Mouse (Mus musculus) lung, postnatal 10 days (tissue): ENCODE measurements around the gene Hist1h2br.
"Not testable (repeated sequence)": the region's sequence is repeated elsewhere in the genome, so short reads cannot be mapped to it uniquely, and the experiment has no call there.

Experiments
- DNase-seq: peaks from one replicate; pipeline ENCODE4 v3.0.0; 2021

Gene Hist1h2br

GRCm38 (mm10) chr13:21833461-21833860, at the start of gene Hist1h2br, which contains the start of gene Hist1h2ap:
Hist1h2br (plus strand) TSS chr13:21833743.
Hist1h2ap (minus strand) TSS chr13:21833507.
- DNase-seq = not testable (repeated sequence)

GRCm38 (mm10) chr13:21784311-21784710, 49.2 kb upstream of the Hist1h2br start:
- DNase-seq = no peak

GRCm38 (mm10) chr13:21786189-21786898, 47.2 kb upstream of the Hist1h2br start:
- no peak for DNase-seq

- peak; percentile 96 for DNase-seq
These were observed 46.5 kb upstream of the Hist1h2br start, which contains the start of the genes Hist1h2an and Hist1h2bp for GRCm38 (mm10) chr13:21786899-21787629. Hist1h2an (minus strand) TSS chr13:21787218. Hist1h2bp (plus strand) TSS chr13:21787461.

- no peak for DNase-seq
These were observed 45.6 kb upstream of the Hist1h2br start for GRCm38 (mm10) chr13:21787760-21788593.

- DNase-seq = no peak
These were observed 43.6 kb upstream of the Hist1h2br start for GRCm38 (mm10) chr13:21789925-21790324.

GRCm38 (mm10) chr13:21790601-21791283, 42.8 kb upstream of the Hist1h2br start:
- no peak for DNase-seq

- DNase-seq = no peak
These were observed 38.0 kb upstream of the Hist1h2br start for GRCm38 (mm10) chr13:21795584-21795983.

GRCm38 (mm10) chr13:21797163-21797562, 36.4 kb upstream of the Hist1h2br start:
- not testable (repeated sequence) for DNase-seq

- not testable (repeated sequence) for DNase-seq
These were observed 30.5 kb upstream of the Hist1h2br start for GRCm38 (mm10) chr13:21803058-21803457.

GRCm38 (mm10) chr13:21810073-21810472, 23.5 kb upstream of the Hist1h2br start, which contains the start of the genes Hist1h2bq and Hist1h2ao:
Hist1h2bq (minus strand) TSS chr13:21810197.
Hist1h2ao (plus strand) TSS chr13:21810465.
- DNase-seq = not testable (repeated sequence)

GRCm38 (mm10) chr13:21811074-21811473, 22.5 kb upstream of the Hist1h2br start:
- not testable (repeated sequence) for DNase-seq

GRCm38 (mm10) chr13:21811539-21811938, 22.0 kb upstream of the Hist1h2br start, which contains the start of gene Hist1h4m:
Hist1h4m (plus strand) TSS chr13:21811746.
- peak; percentile 32 for DNase-seq

GRCm38 (mm10) chr13:21812092-21812491, 21.5 kb upstream of the Hist1h2br start:
- DNase-seq = not testable (repeated sequence)

- not testable (repeated sequence) for DNase-seq
These were observed 13.3 kb upstream of the Hist1h2br start for GRCm38 (mm10) chr13:21820082-21820890.

- no peak for DNase-seq
These were observed 5.0 kb upstream of the Hist1h2br start for GRCm38 (mm10) chr13:21828511-21828910.

GRCm38 (mm10) chr13:21830344-21830743, 3.2 kb upstream of the Hist1h2br start:
- no peak for DNase-seq

- not testable (repeated sequence) for DNase-seq
These were observed 1.8 kb upstream of the Hist1h2br start, which contains the start of gene Hist1h4n for GRCm38 (mm10) chr13:21831418-21832394. Hist1h4n (minus strand) TSS chr13:21832196.

- DNase-seq = not testable (repeated sequence)
These were observed 7.0 kb downstream of the Hist1h2br start for GRCm38 (mm10) chr13:21840508-21840907.

GRCm38 (mm10) chr13:21846356-21846755, 12.8 kb downstream of the Hist1h2br start:
- not testable (repeated sequence) for DNase-seq
